Mouse (Mus musculus) forebrain, postnatal 0 days (tissue): ENCODE measurements around the gene Cep41. TPM values are rescaled to one million over a fixed set of nuclear protein-coding genes. Genes with fewer than 3 reads are reported as not detected.
A peak's percentile ranks its signal among the peaks of the same experiment; 100 is the strongest.

Experiments
- ATAC-seq: fragments of 200-750 bp; cut with Nextera tagmentation; 2 replicates; pipeline ENCODE4 v1.8.0; 2017; ENCODE audit warnings: mild to moderate bottlenecking, moderate library complexity
- DNase-seq: peaks from one replicate; pipeline ENCODE4 v3.0.0-alpha.2; 2015
- H3K27ac ChIP-seq: fragments of 300-500 bp; sonication (generic); 2 replicates; pipeline ENCODE4 v1.5.1; 2014; ENCODE audit warnings: low read depth, mild to moderate bottlenecking, antibody characterized with exemption, low read length, moderate library complexity, mixed read lengths
- H3K27me3 ChIP-seq: fragments of 300-500 bp; sonication (generic); 2 replicates; pipeline ENCODE4 v1.6.1; 2014; ENCODE audit warnings: mild to moderate bottlenecking, low read length, mixed read lengths; ENCODE audit not compliant: insufficient read depth
- H3K36me3 ChIP-seq: fragments of 300-500 bp; sonication (generic); 2 replicates; pipeline ENCODE4 v1.6.1; 2014; ENCODE audit warnings: mild to moderate bottlenecking, moderate library complexity; ENCODE audit not compliant: insufficient read depth
- H3K4me1 ChIP-seq: fragments of 300-500 bp; sonication (generic); 2 replicates; pipeline ENCODE4 v1.6.1; 2014; ENCODE audit warnings: antibody characterized with exemption; ENCODE audit not compliant: insufficient read depth
- H3K4me2 ChIP-seq: fragments of 300-500 bp; sonication (generic); 2 replicates; pipeline ENCODE4 v1.6.1; 2014; ENCODE audit warnings: low read depth, mild to moderate bottlenecking, moderate library complexity
- H3K4me3 ChIP-seq: fragments of 300-500 bp; sonication (generic); 2 replicates; pipeline ENCODE4 v1.5.1; 2014; ENCODE audit warnings: low read depth, low read length, mixed read lengths
- H3K9ac ChIP-seq: fragments of 300-500 bp; sonication (generic); 2 replicates; pipeline ENCODE4 v1.6.1; 2014; ENCODE audit warnings: mild to moderate bottlenecking
- H3K9me3 ChIP-seq: fragments of 300-500 bp; sonication (generic); 2 replicates; pipeline ENCODE4 v1.6.1; 2016; ENCODE audit warnings: low read length
- CTCF ChIP-seq: sonication (generic); IDR thresholded peaks from 2 replicates; pipeline ENCODE4 v1.5.1; 2016; ENCODE audit warnings: antibody characterized with exemption, control low read depth, low read depth
- WGBS: fragments of 180-500 bp; shearing (Covaris S2); extraction: QIAGEN DNeasy Blood & Tissue Kit; methylation state at CpG from one replicate; pipeline ENCODE4 v1.1.7; 2014; 5-methylcytosine and 5-hydroxymethylcytosine counted together
- polyA plus RNA-seq: library from polyadenylated mRNA; unstranded; fragments of >200 nt; fragmentation: Nextera tagmentation; extraction: Ambion mirVana; gene quantifications from 2 replicates; pipeline ENCODE4 v1.2.1, GENCODE M21; 2015
- total RNA-seq: library from RNA; depleted of rRNA; stranded (reverse); fragments of >200 nt; gene quantifications from 2 replicates; pipeline ENCODE4 v1.2.3, GENCODE M21; 2014

The Cep41 gene
- total and polyA plus RNA-seq, 2 experiments from 2014 or later = 10.6 to 14.1 TPM

DNA sequence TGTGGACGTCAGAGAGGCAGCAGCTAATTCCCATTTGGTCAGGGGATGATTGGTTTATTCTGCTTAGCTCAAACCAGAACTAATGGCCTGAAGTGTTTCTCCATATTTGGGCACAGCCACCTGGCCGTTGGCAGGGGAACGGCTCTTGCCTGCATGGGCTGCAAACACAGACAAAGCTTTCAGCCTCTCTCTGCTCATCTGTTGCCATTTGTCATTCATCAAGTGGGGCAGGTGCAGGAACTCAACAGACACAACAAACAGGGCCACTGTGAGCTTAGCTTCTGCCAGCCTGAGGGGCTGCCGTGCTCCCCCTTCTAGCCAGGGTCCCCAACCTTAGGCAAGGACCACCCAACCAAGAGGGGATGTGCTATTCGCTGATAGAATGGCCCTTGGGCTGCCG, 65.4 kb downstream of the Cep41 start:
- ATAC-seq = peak; percentile 66
- no peak for DNase-seq
- H3K27me3 ChIP-seq = no peaks in the 10 kb centered on the region

DNA sequence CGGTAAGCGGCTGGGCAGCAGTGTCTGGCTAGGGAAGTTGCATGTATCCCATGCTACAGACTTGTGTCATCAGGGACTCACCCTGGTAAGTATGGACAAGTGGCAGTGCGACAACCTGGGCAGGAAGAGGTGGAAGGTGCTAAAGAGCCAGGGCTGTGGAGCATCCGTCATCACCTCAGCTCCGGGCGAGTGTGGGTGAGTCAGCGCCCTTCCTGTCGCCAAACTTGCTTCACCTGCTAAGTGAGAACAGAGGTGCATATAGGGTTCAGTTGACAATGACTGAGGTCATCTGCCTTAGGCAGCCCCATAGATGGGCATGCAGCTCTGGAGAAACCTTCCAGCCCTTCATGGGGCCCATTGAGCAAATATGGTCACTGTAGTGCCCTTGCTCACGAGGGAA, 68.8 kb downstream of the Cep41 start:
- TF ChIP-seq CTCF = no peak
- DNase-seq (no peak), ATAC-seq (no peak)
- Histone ChIP-seq H3K9ac (no peak overlapping the region), H3K4me2 (no peak overlapping the region), H3K9me3 (no peaks in the 10 kb centered on the region), H3K4me1 (no peaks in the 10 kb centered on the region), H3K36me3 (no peaks in the 10 kb centered on the region), H3K4me3 (no peak overlapping the region), H3K27ac (no peak overlapping the region), H3K27me3 (no peaks in the 10 kb centered on the region)
- 92% methylated on average over 9 of the region's 9 CpGs for WGBS

More for the DNA sequence above, 65.4 kb downstream of the Cep41 start:
- no peak overlapping the region for H3K4me3 ChIP-seq
- no peak overlapping the region for H3K4me2 ChIP-seq
- H3K36me3 ChIP-seq = no peaks in the 10 kb centered on the region
- no peaks in the 10 kb centered on the region for H3K9me3 ChIP-seq
- H3K4me1 ChIP-seq = no peaks in the 10 kb centered on the region
- H3K27ac ChIP-seq = no peak overlapping the region
- no peak for TF ChIP-seq CTCF
- H3K9ac ChIP-seq = no peak overlapping the region
- WGBS = 51% methylated on average over 6 of the region's 6 CpGs

DNA sequence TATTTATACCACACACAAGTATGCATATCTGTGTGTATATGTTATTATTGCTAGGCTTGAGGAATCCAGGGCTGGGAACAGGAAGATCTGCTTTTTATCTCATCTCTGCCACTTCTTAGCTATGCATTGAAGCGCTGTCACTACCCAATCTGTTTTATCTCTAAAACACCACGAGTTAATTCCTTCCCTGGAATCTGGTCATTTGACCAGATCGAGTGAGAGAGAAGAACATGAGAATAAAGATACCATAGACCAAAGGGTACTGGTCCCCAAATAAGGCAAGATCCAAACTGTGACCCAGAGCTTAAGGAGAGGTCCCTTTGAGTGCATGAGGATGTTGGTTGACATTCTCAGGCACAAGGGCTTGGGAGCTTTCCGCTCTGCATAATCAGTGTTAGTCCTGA, 71.6 kb downstream of the Cep41 start:
- H3K9me3 ChIP-seq = no peaks in the 10 kb centered on the region
- no peak overlapping the region for H3K4me3 ChIP-seq
- no peaks in the 10 kb centered on the region for H3K27me3 ChIP-seq
- H3K27ac ChIP-seq = no peak overlapping the region
- DNase-seq (no peak), ATAC-seq (no peak)
- 86% methylated on average over 4 of the region's 4 CpGs for WGBS
- H3K4me2 ChIP-seq = no peak overlapping the region
- TF ChIP-seq CTCF = no peak
- no peak overlapping the region for H3K9ac ChIP-seq
- H3K4me1 ChIP-seq = peaks cover 12% of the 10 kb centered on the region; the same call in 1 of the 2 replicates
- no peaks in the 10 kb centered on the region for H3K36me3 ChIP-seq

DNA sequence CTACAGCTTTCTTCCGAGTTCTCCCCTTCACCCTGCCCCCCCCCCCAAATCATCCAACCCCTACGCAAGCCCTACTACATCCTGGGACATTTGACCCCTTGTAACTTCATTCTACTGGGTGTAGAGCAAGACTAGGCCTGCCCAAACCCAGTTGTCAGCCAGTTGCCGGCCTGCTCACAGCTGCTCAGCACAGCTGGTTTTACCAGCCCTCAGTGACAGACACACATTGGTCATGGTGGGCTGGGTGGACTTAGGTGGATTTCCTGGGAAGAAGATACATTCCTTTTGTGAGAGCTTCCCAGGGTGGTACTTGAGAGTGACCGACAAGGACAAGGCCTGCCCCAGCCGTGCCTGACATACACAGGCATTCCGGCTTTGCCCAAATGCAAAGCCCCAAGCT, 72.6 kb downstream of the Cep41 start:
- H3K27ac ChIP-seq = no peak overlapping the region
- H3K9me3 ChIP-seq = no peaks in the 10 kb centered on the region
- no peak overlapping the region for H3K4me3 ChIP-seq
- ATAC-seq (no peak), DNase-seq (no peak)
- TF ChIP-seq CTCF = no peak
- H3K36me3 ChIP-seq = no peaks in the 10 kb centered on the region
- 91% methylated on average over 6 of the region's 6 CpGs for WGBS
- no peak overlapping the region for H3K9ac ChIP-seq
- H3K27me3 ChIP-seq = no peaks in the 10 kb centered on the region
- H3K4me2 ChIP-seq = no peak overlapping the region
- peaks cover 22% of the 10 kb centered on the region for H3K4me1 ChIP-seq

DNA sequence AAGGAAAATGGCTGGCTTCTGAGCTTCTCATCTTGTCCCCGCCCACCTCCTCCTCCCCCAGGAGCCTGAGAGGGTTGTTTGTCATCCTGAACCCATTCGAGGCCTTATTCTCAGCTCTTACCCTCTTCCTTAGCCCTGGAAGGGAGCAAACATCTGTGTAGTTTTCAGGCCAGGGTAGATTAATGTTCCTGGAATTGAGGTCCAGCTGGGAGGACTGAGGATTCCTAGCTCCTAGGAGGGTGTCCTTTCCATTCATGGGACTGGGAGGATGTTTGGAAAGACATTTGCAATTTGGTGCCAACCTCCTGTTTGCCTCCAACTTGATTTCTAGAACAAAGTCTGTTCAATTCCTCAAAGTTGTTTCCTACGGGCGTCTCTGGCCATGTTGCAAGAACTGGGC, 73.0 kb downstream of the Cep41 start:
- Histone ChIP-seq H3K4me1 (peaks cover 22% of the 10 kb centered on the region), H3K4me3 (no peak overlapping the region), H3K27me3 (no peaks in the 10 kb centered on the region), H3K9me3 (no peaks in the 10 kb centered on the region), H3K4me2 (no peak overlapping the region), H3K27ac (no peak overlapping the region), H3K9ac (no peak overlapping the region), H3K36me3 (no peaks in the 10 kb centered on the region)
- no peak for TF ChIP-seq CTCF
- no peak for ATAC-seq
- DNase-seq = no peak
- 79% methylated on average over 4 of the region's 4 CpGs for WGBS

DNA sequence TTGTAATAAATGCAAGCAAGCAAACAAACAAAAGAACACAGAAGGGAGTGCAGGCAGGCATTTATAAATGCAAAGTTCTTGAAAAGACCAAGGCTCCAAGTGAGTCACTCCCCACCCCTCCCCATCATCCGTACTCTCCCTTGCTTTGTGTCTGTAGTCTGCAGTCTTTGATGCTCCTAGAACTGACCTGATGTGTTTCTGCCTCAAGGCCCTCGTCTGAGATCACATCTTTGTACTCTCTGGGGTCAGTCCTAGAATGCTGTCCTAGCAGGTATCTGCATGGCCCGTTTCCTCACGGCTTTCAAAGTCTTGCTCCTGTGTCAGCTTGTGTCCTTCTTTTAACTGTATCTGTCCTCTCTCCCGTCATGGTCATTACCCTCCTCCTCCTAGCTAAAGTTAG, 73.9 kb downstream of the Cep41 start:
- H3K9me3 ChIP-seq = no peaks in the 10 kb centered on the region
- no peak for ATAC-seq
- no peaks in the 10 kb centered on the region for H3K36me3 ChIP-seq
- H3K27ac ChIP-seq = no peak overlapping the region; the same call in 1 of the 2 replicates
- H3K4me2 ChIP-seq = no peak overlapping the region
- peaks cover 24% of the 10 kb centered on the region for H3K4me1 ChIP-seq
- no peak for DNase-seq
- no peak overlapping the region for H3K4me3 ChIP-seq
- WGBS = 58% methylated on average over 5 of the region's 5 CpGs
- no peak for TF ChIP-seq CTCF
- H3K9ac ChIP-seq = no peak overlapping the region
- no peaks in the 10 kb centered on the region for H3K27me3 ChIP-seq

DNA sequence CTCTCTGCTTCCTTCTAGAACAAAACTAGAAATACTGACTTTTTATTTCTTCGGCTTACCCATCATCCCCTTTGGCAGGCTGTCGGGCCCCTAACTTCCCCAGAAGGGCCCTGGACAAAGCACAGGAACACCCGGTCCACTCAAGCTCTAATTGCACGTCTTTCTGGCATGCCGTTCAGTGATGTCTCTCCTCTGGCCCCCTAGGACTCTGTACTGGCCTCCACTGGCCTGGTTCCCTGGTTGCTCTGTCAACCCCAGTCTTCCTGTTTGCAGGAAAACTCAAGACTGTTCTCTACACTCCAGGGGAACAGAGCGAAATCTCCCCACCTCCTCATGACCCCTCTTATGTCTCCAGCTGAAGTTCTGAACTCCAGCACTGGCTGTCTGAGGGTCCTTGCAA, 74.8 kb downstream of the Cep41 start:
- Histone ChIP-seq H3K27me3 (no peaks in the 10 kb centered on the region), H3K9me3 (no peaks in the 10 kb centered on the region), H3K4me1 (peaks cover 29% of the 10 kb centered on the region), H3K4me2 (0 out of 2 replicates have a peak overlapping the region, but pooled peaks have one; percentile 53), H3K9ac (no peak overlapping the region), H3K4me3 (no peak overlapping the region), H3K36me3 (no peaks in the 10 kb centered on the region), H3K27ac (peak overlapping the region; percentile 84)
- 27% methylated on average over 6 of the region's 6 CpGs for WGBS
- ATAC-seq (no peak), DNase-seq (no peak)
- TF ChIP-seq CTCF = no peak
